Mouse (Mus musculus) midbrain, embryonic 14.5 days (tissue): ENCODE measurements around the gene Ccnf. TPM values are rescaled to one million over a fixed set of nuclear protein-coding genes. Genes with fewer than 3 reads are reported as not detected.

Experiments
- ATAC-seq: fragments of 200-750 bp; cut with Nextera tagmentation; 2 replicates; pipeline ENCODE4 v1.8.0; 2017; ENCODE audit warnings: moderate number of reproducible peaks, moderate library complexity; ENCODE audit not compliant: low FRiP score, low TSS enrichment
- DNase-seq: peaks from one replicate; pipeline ENCODE4 v3.0.0-alpha.2; 2015
- H3K27ac ChIP-seq: fragments of 300-500 bp; sonication (generic); replicated peaks from 2 replicates; pipeline ENCODE4 v1.5.1; 2014; ENCODE audit warnings: mild to moderate bottlenecking, low read depth, low read length, moderate library complexity
- H3K27me3 ChIP-seq: fragments of 300-500 bp; sonication (generic); 2 replicates; pipeline ENCODE4 v1.6.1; 2014; ENCODE audit warnings: low read length, control low read depth, mixed read lengths; ENCODE audit not compliant: control insufficient read depth, insufficient read depth
- H3K36me3 ChIP-seq: fragments of 300-500 bp; sonication (generic); 2 replicates; pipeline ENCODE4 v1.6.1; 2014; ENCODE audit warnings: low read length, control low read depth; ENCODE audit not compliant: control insufficient read depth, insufficient read depth
- H3K4me1 ChIP-seq: fragments of 300-500 bp; sonication (generic); 2 replicates; pipeline ENCODE4 v1.6.1; 2014; ENCODE audit warnings: mild to moderate bottlenecking, antibody characterized with exemption, low read length, control low read depth; ENCODE audit not compliant: control insufficient read depth, insufficient read depth
- H3K4me2 ChIP-seq: fragments of 300-500 bp; sonication (generic); 2 replicates; pipeline ENCODE4 v1.6.1; 2014; ENCODE audit warnings: mild to moderate bottlenecking, low read length, moderate library complexity
- H3K4me3 ChIP-seq: fragments of 300-500 bp; sonication (generic); replicated peaks from 2 replicates; pipeline ENCODE4 v1.5.1; 2014; ENCODE audit warnings: low read depth, low read length
- H3K9ac ChIP-seq: fragments of 300-500 bp; sonication (generic); replicated peaks from 2 replicates; pipeline ENCODE4 v1.6.1; 2014; ENCODE audit warnings: mild to moderate bottlenecking, low read length, moderate library complexity
- H3K9me3 ChIP-seq: fragments of 300-500 bp; sonication (generic); 2 replicates; pipeline ENCODE4 v1.6.1; 2016; ENCODE audit warnings: low read length, control low read depth, mixed read lengths; ENCODE audit not compliant: control insufficient read depth
- WGBS: fragments of 180-500 bp; shearing (Covaris S2); extraction: QIAGEN DNeasy Blood & Tissue Kit; methylation state at CpG from one replicate; pipeline ENCODE4 v1.1.7; 2014; 5-methylcytosine and 5-hydroxymethylcytosine counted together
- polyA plus RNA-seq: library from polyadenylated mRNA; unstranded; fragments of >200 nt; fragmentation: Nextera tagmentation; extraction: Ambion mirVana; gene quantifications from 2 replicates; pipeline ENCODE4 v1.2.1, GENCODE M21; 2014

Ccnf gene
- polyA plus RNA-seq, 1 experiment from 2014 or later = 16.6 TPM

GRCm38 (mm10) chr17:24236921-24237320, 14.4 kb downstream of the Ccnf start:
- ATAC-seq (no peak), DNase-seq (no peak)
- H3K36me3 ChIP-seq = peaks cover 72% of the 10 kb centered on the region
- no peak overlapping the region for H3K9ac ChIP-seq
- no peak overlapping the region for H3K4me3 ChIP-seq
- no peaks in the 10 kb centered on the region for H3K9me3 ChIP-seq
- no peak overlapping the region for H3K4me2 ChIP-seq
- H3K4me1 ChIP-seq = no peaks in the 10 kb centered on the region
- no peaks in the 10 kb centered on the region for H3K27me3 ChIP-seq
- no peak overlapping the region for H3K27ac ChIP-seq
- 91% methylated on average over 7 of the region's 7 CpGs for WGBS

- no peaks in the 10 kb centered on the region for H3K9me3 ChIP-seq
- WGBS = 93% methylated on average over 1 of the region's 1 CpGs
- no peaks in the 10 kb centered on the region for H3K4me1 ChIP-seq
- no peak overlapping the region for H3K4me3 ChIP-seq
- no peak overlapping the region for H3K9ac ChIP-seq
- H3K27ac ChIP-seq = no peak overlapping the region
- ATAC-seq (no peak), DNase-seq (no peak)
- H3K36me3 ChIP-seq = peaks cover 70% of the 10 kb centered on the region
- H3K27me3 ChIP-seq = no peaks in the 10 kb centered on the region
- H3K4me2 ChIP-seq = no peak overlapping the region
Measured at GRCm38 (mm10) chr17:24236479-24236878, 14.8 kb downstream of the Ccnf start.

GRCm38 (mm10) chr17:24227941-24228340, 23.3 kb downstream of the Ccnf start:
- no peaks in the 10 kb centered on the region for H3K27me3 ChIP-seq
- H3K9ac ChIP-seq = no peak overlapping the region
- H3K4me3 ChIP-seq = no peak overlapping the region
- H3K9me3 ChIP-seq = no peaks in the 10 kb centered on the region
- DNase-seq = no peak
- WGBS = 90% methylated on average over 7 of the region's 7 CpGs
- ATAC-seq = no peak
- H3K4me2 ChIP-seq = no peak overlapping the region
- H3K4me1 ChIP-seq = no peaks in the 10 kb centered on the region
- H3K27ac ChIP-seq = no peak overlapping the region
- H3K36me3 ChIP-seq = peaks cover 62% of the 10 kb centered on the region

GRCm38 (mm10) chr17:24226721-24227120, 24.6 kb downstream of the Ccnf start:
- ATAC-seq (no peak), DNase-seq (no peak)
- no peaks in the 10 kb centered on the region for H3K4me1 ChIP-seq
- peaks cover 57% of the 10 kb centered on the region for H3K36me3 ChIP-seq
- WGBS = 93% methylated on average over 8 of the region's 8 CpGs
- no peaks in the 10 kb centered on the region for H3K9me3 ChIP-seq
- no peak overlapping the region for H3K4me2 ChIP-seq
- no peak overlapping the region for H3K9ac ChIP-seq
- no peak overlapping the region for H3K27ac ChIP-seq
- H3K4me3 ChIP-seq = no peak overlapping the region
- H3K27me3 ChIP-seq = no peaks in the 10 kb centered on the region

GRCm38 (mm10) chr17:24225851-24226250, 25.4 kb downstream of the Ccnf start:
- no peak overlapping the region for H3K27ac ChIP-seq
- ATAC-seq (no peak), DNase-seq (no peak)
- peaks cover 56% of the 10 kb centered on the region for H3K36me3 ChIP-seq
- H3K9ac ChIP-seq = no peak overlapping the region
- H3K27me3 ChIP-seq = no peaks in the 10 kb centered on the region
- H3K4me2 ChIP-seq = no peak overlapping the region
- WGBS = 94% methylated on average over 5 of the region's 5 CpGs
- no peak overlapping the region for H3K4me3 ChIP-seq
- H3K9me3 ChIP-seq = no peaks in the 10 kb centered on the region
- H3K4me1 ChIP-seq = no peaks in the 10 kb centered on the region; the same call in 1 of the 2 replicates

DNA sequence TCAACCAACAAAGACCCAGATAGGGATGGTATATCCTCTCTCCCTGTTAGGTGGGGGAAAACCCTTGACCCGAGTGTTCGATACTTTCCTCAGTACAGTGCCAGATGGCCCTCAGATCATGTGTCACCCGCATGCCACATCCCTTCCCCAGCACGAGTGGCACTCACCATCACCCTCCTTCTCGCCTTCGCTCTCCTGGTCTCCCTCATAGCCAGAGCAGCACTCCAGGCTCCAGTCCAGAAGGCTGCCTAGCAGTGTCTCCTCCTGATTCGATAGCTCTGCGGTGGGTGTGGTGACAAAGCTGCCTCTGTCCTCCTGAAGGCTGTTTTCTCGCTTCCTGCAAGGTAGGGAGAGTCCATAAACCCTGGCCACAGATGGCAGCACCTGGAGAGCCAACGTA, 26.5 kb downstream of the Ccnf start:
- Histone ChIP-seq H3K27me3 (no peaks in the 10 kb centered on the region), H3K9ac (no peak overlapping the region), H3K36me3 (peaks cover 48% of the 10 kb centered on the region), H3K4me3 (no peak overlapping the region), H3K9me3 (no peaks in the 10 kb centered on the region), H3K27ac (no peak overlapping the region), H3K4me1 (peaks cover 4% of the 10 kb centered on the region), H3K4me2 (no peak overlapping the region)
- WGBS = 93% methylated on average over 10 of the region's 10 CpGs
- ATAC-seq (no peak), DNase-seq (no peak)

DNA sequence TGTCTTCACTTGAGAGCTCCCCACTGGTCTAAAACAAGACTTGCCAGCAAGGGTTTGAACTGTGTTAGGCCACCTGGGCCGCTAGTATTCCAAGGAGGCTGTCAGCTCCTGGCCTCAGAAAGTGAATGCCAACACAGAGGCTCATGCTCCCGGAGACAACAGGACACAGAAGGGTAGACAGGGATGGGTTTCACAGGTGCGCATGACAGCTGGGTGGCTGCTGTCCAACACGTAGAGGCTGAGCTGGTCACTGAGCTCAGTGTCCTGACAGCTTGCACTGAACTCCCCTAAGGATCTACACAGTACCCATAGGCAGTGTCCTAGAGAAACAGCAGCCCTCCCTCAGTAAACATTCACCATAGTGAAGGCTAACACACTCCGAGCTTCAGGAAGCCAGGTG, 27.8 kb downstream of the Ccnf start:
- no peak overlapping the region for H3K4me2 ChIP-seq
- no peak for DNase-seq
- H3K36me3 ChIP-seq = peaks cover 48% of the 10 kb centered on the region
- no peaks in the 10 kb centered on the region for H3K27me3 ChIP-seq
- no peak overlapping the region for H3K9ac ChIP-seq
- no peak for ATAC-seq
- H3K9me3 ChIP-seq = no peaks in the 10 kb centered on the region
- WGBS = 91% methylated on average over 5 of the region's 5 CpGs
- no peak overlapping the region for H3K4me3 ChIP-seq
- H3K4me1 ChIP-seq = peaks cover 8% of the 10 kb centered on the region
- H3K27ac ChIP-seq = no peak overlapping the region

GRCm38 (mm10) chr17:24222653-24223052, 28.6 kb downstream of the Ccnf start:
- H3K4me1 ChIP-seq = peaks cover 8% of the 10 kb centered on the region
- H3K4me3 ChIP-seq = no peak overlapping the region
- H3K36me3 ChIP-seq = peaks cover 49% of the 10 kb centered on the region
- DNase-seq = no peak
- no peaks in the 10 kb centered on the region for H3K27me3 ChIP-seq
- H3K4me2 ChIP-seq = no peak overlapping the region
- ATAC-seq = no peak
- no peak overlapping the region for H3K27ac ChIP-seq
- WGBS = 82% methylated on average over 6 of the region's 6 CpGs
- no peaks in the 10 kb centered on the region for H3K9me3 ChIP-seq
- H3K9ac ChIP-seq = no peak overlapping the region

GRCm38 (mm10) chr17:24220435-24221411, 30.6 kb downstream of the Ccnf start, which contains the start of gene Tedc2:
TSS of gene Tedc2 (minus strand) at chr17:24220851.
- H3K9ac ChIP-seq = peak within 1 kb of the TSS; percentile 76
- ATAC-seq (peak; percentile 92), DNase-seq (peak; percentile 94)
- H3K27me3 ChIP-seq = no peaks in the 10 kb centered on the region
- peak within 1 kb of the TSS; percentile 75 for H3K4me3 ChIP-seq
- H3K36me3 ChIP-seq = peaks cover 50% of the 10 kb centered on the region
- no peaks in the 10 kb centered on the region for H3K9me3 ChIP-seq
- 6% methylated on average over 41 of the region's 41 CpGs for WGBS
- H3K4me1 ChIP-seq = peaks cover 8% of the 10 kb centered on the region
- H3K27ac ChIP-seq = peak within 1 kb of the TSS; percentile 54
- peak within 1 kb of the TSS; percentile 93 for H3K4me2 ChIP-seq
